Mouse (Mus musculus): ENCODE measurements around the gene Bloc1s1. TPM values are rescaled to one million over a fixed set of nuclear protein-coding genes. Genes with fewer than 3 reads are reported as not detected.

Gene Bloc1s1
- polyA plus RNA-seq, 1 experiment from 2014 or later = 197 TPM

Other genes starting within 250 kb of the Bloc1s1 start
- gene Suox, start 250.0 kb downstream of the Bloc1s1 start, polyA plus RNA-seq (2016; fragmentation: Nextera tagmentation; extraction: Ambion mirVana) = 14.7 and 16.7 TPM in 2 replicates
- gene Rab5b, start 227.8 kb downstream of the Bloc1s1 start, polyA plus RNA-seq (2016; fragmentation: Nextera tagmentation; extraction: Ambion mirVana) = 72.7 and 78.2 TPM in 2 replicates
- 0.71 and 1.2 TPM in 2 replicates for gene Pmel, start 219.8 kb downstream of the Bloc1s1 start, polyA plus RNA-seq (2016; fragmentation: Nextera tagmentation; extraction: Ambion mirVana)
- gene Cdk2, start 219.0 kb downstream of the Bloc1s1 start, polyA plus RNA-seq (2016; fragmentation: Nextera tagmentation; extraction: Ambion mirVana) = 147 and 161 TPM in 2 replicates
- gene Dgka, start 179.2 kb downstream of the Bloc1s1 start, polyA plus RNA-seq (2016; fragmentation: Nextera tagmentation; extraction: Ambion mirVana) = 8.4 and 8.9 TPM in 2 replicates
- 54.2 and 55.2 TPM in 2 replicates for gene Pym1, start 176.1 kb downstream of the Bloc1s1 start, polyA plus RNA-seq (2016; fragmentation: Nextera tagmentation; extraction: Ambion mirVana)
- gene Mmp19, start 133.1 kb downstream of the Bloc1s1 start, polyA plus RNA-seq (2016; fragmentation: Nextera tagmentation; extraction: Ambion mirVana) = 0.36 and 0.50 TPM in 2 replicates
- gene Dnajc14, start 120.0 kb downstream of the Bloc1s1 start, polyA plus RNA-seq (2016; fragmentation: Nextera tagmentation; extraction: Ambion mirVana) = 56.4 and 58.0 TPM in 2 replicates
- gene Tmem198b, start 119.7 kb downstream of the Bloc1s1 start, polyA plus RNA-seq (2016; fragmentation: Nextera tagmentation; extraction: Ambion mirVana) = 22.6 and 23.4 TPM in 2 replicates
- gene Sarnp, start 106.7 kb downstream of the Bloc1s1 start, polyA plus RNA-seq (2016; fragmentation: Nextera tagmentation; extraction: Ambion mirVana) = 241 and 260 TPM in 2 replicates
- 27.9 and 31.6 TPM in 2 replicates for gene Ormdl2, start 102.4 kb downstream of the Bloc1s1 start, polyA plus RNA-seq (2016; fragmentation: Nextera tagmentation; extraction: Ambion mirVana)
- 15.2 and 20.7 TPM in 2 replicates for gene Gdf11, start 32.3 kb downstream of the Bloc1s1 start, polyA plus RNA-seq (2016; fragmentation: Nextera tagmentation; extraction: Ambion mirVana)
- 522 and 547 TPM in 2 replicates for gene Cd63, start 23.0 kb downstream of the Bloc1s1 start, polyA plus RNA-seq (2016; fragmentation: Nextera tagmentation; extraction: Ambion mirVana)
- 9.3 and 11.4 TPM in 2 replicates for gene Rdh5, start 1.1 kb downstream of the Bloc1s1 start, polyA plus RNA-seq (2016; fragmentation: Nextera tagmentation; extraction: Ambion mirVana)
- gene Itga7, start 9.8 kb upstream of the Bloc1s1 start, polyA plus RNA-seq (2016; fragmentation: Nextera tagmentation; extraction: Ambion mirVana) = 1.3 and 1.7 TPM in 2 replicates
- not detected in 2 replicates for gene Mettl7b, start 37.0 kb upstream of the Bloc1s1 start, polyA plus RNA-seq (2016; fragmentation: Nextera tagmentation; extraction: Ambion mirVana)
- not detected in 2 replicates for gene Olfr9, start 65.4 kb upstream of the Bloc1s1 start, polyA plus RNA-seq (2016; fragmentation: Nextera tagmentation; extraction: Ambion mirVana)
- gene Olfr763, start 86.8 kb upstream of the Bloc1s1 start, polyA plus RNA-seq (2016; fragmentation: Nextera tagmentation; extraction: Ambion mirVana) = not detected in 2 replicates
- gene Olfr764-ps1, start 115.9 kb upstream of the Bloc1s1 start, polyA plus RNA-seq (2016; fragmentation: Nextera tagmentation; extraction: Ambion mirVana) = not detected in 2 replicates
- gene Olfr765, start 126.0 kb upstream of the Bloc1s1 start, polyA plus RNA-seq (2016; fragmentation: Nextera tagmentation; extraction: Ambion mirVana) = not detected in 2 replicates
- not detected in 2 replicates for gene Olfr766-ps1, start 144.9 kb upstream of the Bloc1s1 start, polyA plus RNA-seq (2016; fragmentation: Nextera tagmentation; extraction: Ambion mirVana)
- not detected in 2 replicates for gene Olfr767, start 158.9 kb upstream of the Bloc1s1 start, polyA plus RNA-seq (2016; fragmentation: Nextera tagmentation; extraction: Ambion mirVana)
- not detected in 2 replicates for gene Olfr768, start 175.3 kb upstream of the Bloc1s1 start, polyA plus RNA-seq (2016; fragmentation: Nextera tagmentation; extraction: Ambion mirVana)
- not detected in 2 replicates for gene Olfr769, start 193.8 kb upstream of the Bloc1s1 start, polyA plus RNA-seq (2016; fragmentation: Nextera tagmentation; extraction: Ambion mirVana)
- gene Olfr770, start 215.0 kb upstream of the Bloc1s1 start, polyA plus RNA-seq (2016; fragmentation: Nextera tagmentation; extraction: Ambion mirVana) = not detected in 2 replicates
- not detected in 2 replicates for gene Olfr771, start 240.7 kb upstream of the Bloc1s1 start, polyA plus RNA-seq (2016; fragmentation: Nextera tagmentation; extraction: Ambion mirVana)